Mouse (Mus musculus) C2C12 (cell line): Measurements from ENCODE around the gene Kalrn.

Experiments used
- CTCF ChIP-seq: IDR thresholded peaks from one replicate; pipeline ENCODE4 v1.5.1; 2011; ENCODE audit not compliant: control insufficient read depth, insufficient read depth, insufficient read length
- FOSL1 ChIP-seq: IDR thresholded peaks from one replicate; pipeline ENCODE4 v1.8.0; 2011; ENCODE audit warnings: mild to moderate bottlenecking, low read length; ENCODE audit not compliant: poor library complexity, insufficient read depth, severe bottlenecking
- MAX ChIP-seq: IDR thresholded peaks from one replicate; pipeline ENCODE4 v1.6.1; 2011; ENCODE audit warnings: mild to moderate bottlenecking, control low read depth
- MYOD1 ChIP-seq: IDR thresholded peaks from one replicate; pipeline ENCODE4 v1.6.1; 2011; ENCODE audit warnings: low read depth; ENCODE audit not compliant: control insufficient read depth, insufficient read length
- MYOG ChIP-seq: IDR thresholded peaks from one replicate; pipeline ENCODE4 v1.6.1; 2011; ENCODE audit not compliant: control insufficient read depth, insufficient read length; ENCODE audit errors: extremely low read depth
- USF1 ChIP-seq: IDR thresholded peaks from one replicate; pipeline ENCODE4 v1.6.1; 2011; ENCODE audit warnings: low read depth, mild to moderate bottlenecking, control low read depth, moderate library complexity

DNA sequence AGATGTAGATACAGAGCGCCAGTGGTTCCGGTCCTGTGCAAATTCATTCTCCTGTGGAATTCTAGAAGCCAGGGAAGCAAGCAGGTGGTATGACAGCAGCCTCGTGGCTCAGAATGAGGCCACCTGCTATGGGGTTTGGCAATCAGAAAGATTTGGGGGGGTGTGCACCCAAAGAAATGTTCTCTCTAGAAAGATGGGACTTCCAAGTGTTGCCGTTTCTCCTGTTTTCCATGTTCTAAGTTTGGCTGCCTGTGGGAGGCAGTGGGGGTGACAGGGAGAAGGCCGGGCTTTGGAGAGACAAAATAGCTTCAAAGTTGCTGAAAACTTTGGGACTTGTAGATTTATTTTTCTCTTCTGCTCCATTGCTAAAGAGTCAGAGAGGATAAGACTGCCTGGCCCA is 301.9 kb downstream of the Kalrn start:
- no peak for TF ChIP-seq CTCF
- no peak for TF ChIP-seq MAX
- no peak for TF ChIP-seq MYOD1
- TF ChIP-seq USF1 = no peak
- no peak for TF ChIP-seq MYOG
- no peak for TF ChIP-seq FOSL1
